Mouse (Mus musculus) kidney, embryonic 15.5 days (tissue): ENCODE results near the gene Lgi1. TPM values are rescaled to one million over a fixed set of nuclear protein-coding genes. Genes with fewer than 3 reads are reported as not detected.

Experiments
- ATAC-seq: fragments of 200-750 bp; cut with Nextera tagmentation; replicated peaks from 2 replicates; pipeline ENCODE4 v1.8.0; 2017; ENCODE audit warnings: moderate TSS enrichment; ENCODE audit not compliant: low FRiP score
- H3K27ac ChIP-seq: fragments of 300-500 bp; sonication (generic); 2 replicates; pipeline ENCODE4 v1.5.1; 2015; ENCODE audit warnings: mild to moderate bottlenecking, inconsistent platforms
- H3K27me3 ChIP-seq: fragments of 300-500 bp; sonication (generic); 2 replicates; pipeline ENCODE4 v1.6.1; 2015; ENCODE audit warnings: inconsistent platforms
- H3K36me3 ChIP-seq: fragments of 300-500 bp; sonication (generic); 2 replicates; pipeline ENCODE4 v1.6.1; 2015; ENCODE audit warnings: inconsistent platforms
- H3K4me1 ChIP-seq: fragments of 300-500 bp; sonication (generic); 2 replicates; pipeline ENCODE4 v1.6.1; 2015; ENCODE audit warnings: inconsistent platforms
- H3K4me2 ChIP-seq: fragments of 300-500 bp; sonication (generic); 2 replicates; pipeline ENCODE4 v1.6.1; 2015; ENCODE audit warnings: moderate library complexity, mild to moderate bottlenecking, inconsistent platforms
- H3K4me3 ChIP-seq: fragments of 300-500 bp; sonication (generic); replicated peaks from 2 replicates; pipeline ENCODE4 v1.5.1; 2015; ENCODE audit warnings: mild to moderate bottlenecking, inconsistent platforms
- H3K9ac ChIP-seq: fragments of 300-500 bp; sonication (generic); 2 replicates; pipeline ENCODE4 v1.6.1; 2015; ENCODE audit warnings: mild to moderate bottlenecking, inconsistent platforms
- H3K9me3 ChIP-seq: fragments of 300-500 bp; sonication (generic); replicated peaks from 2 replicates; pipeline ENCODE4 v1.6.1; 2016; ENCODE audit warnings: inconsistent platforms
- WGBS: fragments of 180-500 bp; shearing (Covaris S2); methylation state at CpG from one replicate; pipeline ENCODE4 v1.1.7; 2015; ENCODE audit warnings: mixed read lengths; 5-methylcytosine and 5-hydroxymethylcytosine counted together
- polyA plus RNA-seq: library from polyadenylated mRNA; unstranded; fragments of >200 nt; fragmentation: Nextera tagmentation; extraction: Ambion mirVana; gene quantifications from 2 replicates; pipeline ENCODE4 v1.2.1, GENCODE M21; 2015

Gene Lgi1
- polyA plus RNA-seq, 1 experiment from 2014 or later = 2.8 TPM

GRCm38 (mm10) chr19:38332245-38332644, 67.9 kb downstream of the Lgi1 start:
- H3K4me1 ChIP-seq = peaks cover 7% of the 10 kb centered on the region; the same call in 1 of the 2 replicates
- H3K9me3 ChIP-seq = no peaks in the 10 kb centered on the region
- H3K4me3 ChIP-seq = no peak overlapping the region
- no peak overlapping the region for H3K4me2 ChIP-seq
- WGBS = 55% methylated on average over 2 of the region's 2 CpGs
- no peak for ATAC-seq
- no peaks in the 10 kb centered on the region for H3K36me3 ChIP-seq
- H3K27me3 ChIP-seq = peaks cover 21% of the 10 kb centered on the region
- no peak overlapping the region for H3K27ac ChIP-seq
- H3K9ac ChIP-seq = no peak overlapping the region

- no peak overlapping the region for H3K4me2 ChIP-seq
- ATAC-seq = no peak
- H3K4me3 ChIP-seq = no peak overlapping the region
- peaks cover 25% of the 10 kb centered on the region for H3K27me3 ChIP-seq
- H3K36me3 ChIP-seq = no peaks in the 10 kb centered on the region
- no peaks in the 10 kb centered on the region for H3K9me3 ChIP-seq
- H3K27ac ChIP-seq = no peak overlapping the region
- peaks cover 7% of the 10 kb centered on the region; the same call in 1 of the 2 replicates for H3K4me1 ChIP-seq
- no peak overlapping the region for H3K9ac ChIP-seq
- 83% methylated on average over 3 of the region's 3 CpGs for WGBS
These were observed 68.5 kb downstream of the Lgi1 start for GRCm38 (mm10) chr19:38332820-38333219.

- ATAC-seq = no peak
- H3K4me1 ChIP-seq = peaks cover 22% of the 10 kb centered on the region
- no peaks in the 10 kb centered on the region for H3K36me3 ChIP-seq
- no peak overlapping the region for H3K4me3 ChIP-seq
- 68% methylated on average over 3 of the region's 3 CpGs for WGBS
- H3K9ac ChIP-seq = no peak overlapping the region
- no peak overlapping the region for H3K27ac ChIP-seq
- H3K4me2 ChIP-seq = no peak overlapping the region
- peaks cover 26% of the 10 kb centered on the region for H3K27me3 ChIP-seq
- no peaks in the 10 kb centered on the region for H3K9me3 ChIP-seq
These were observed 72.2 kb downstream of the Lgi1 start for GRCm38 (mm10) chr19:38336553-38336952.

GRCm38 (mm10) chr19:38337332-38337731, 73.0 kb downstream of the Lgi1 start:
- no peak for ATAC-seq
- H3K9me3 ChIP-seq = no peaks in the 10 kb centered on the region
- WGBS = 67% methylated on average over 3 of the region's 3 CpGs
- no peaks in the 10 kb centered on the region for H3K36me3 ChIP-seq
- H3K9ac ChIP-seq = no peak overlapping the region
- H3K27ac ChIP-seq = no peak overlapping the region
- H3K4me1 ChIP-seq = peaks cover 15% of the 10 kb centered on the region
- H3K4me2 ChIP-seq = no peak overlapping the region
- H3K27me3 ChIP-seq = peaks cover 26% of the 10 kb centered on the region
- no peak overlapping the region for H3K4me3 ChIP-seq

GRCm38 (mm10) chr19:38339734-38340133, 75.4 kb downstream of the Lgi1 start:
- Histone ChIP-seq H3K4me3 (no peak overlapping the region), H3K4me2 (no peak overlapping the region), H3K9ac (no peak overlapping the region), H3K4me1 (peaks cover 15% of the 10 kb centered on the region), H3K36me3 (no peaks in the 10 kb centered on the region), H3K27me3 (peaks cover 31% of the 10 kb centered on the region), H3K27ac (0 out of 2 replicates have a peak overlapping the region, but pooled peaks have one; percentile 1), H3K9me3 (no peaks in the 10 kb centered on the region)
- ATAC-seq = peak; percentile 89
- 17% methylated on average over 3 of the region's 3 CpGs for WGBS

- no peak for ATAC-seq
- H3K27ac ChIP-seq = no peak overlapping the region
- peaks cover 18% of the 10 kb centered on the region for H3K4me1 ChIP-seq
- H3K36me3 ChIP-seq = no peaks in the 10 kb centered on the region
- H3K4me2 ChIP-seq = no peak overlapping the region
- WGBS = 82% methylated on average over 1 of the region's 1 CpGs
- no peak overlapping the region for H3K9ac ChIP-seq
- 0 out of 2 replicates have a peak, but pooled peaks cover 7% of the 10 kb centered on the region for H3K9me3 ChIP-seq
- H3K4me3 ChIP-seq = no peak overlapping the region
- peaks cover 16% of the 10 kb centered on the region; the same call in 1 of the 2 replicates for H3K27me3 ChIP-seq
These were observed 78.9 kb downstream of the Lgi1 start for GRCm38 (mm10) chr19:38343246-38343645.

- Histone ChIP-seq H3K4me2 (0 out of 2 replicates have a peak overlapping the region, but pooled peaks have one; percentile 5), H3K27me3 (peaks cover 29% of the 10 kb centered on the region), H3K4me3 (no peak overlapping the region), H3K9me3 (0 out of 2 replicates have a peak, but pooled peaks cover 7% of the 10 kb centered on the region), H3K36me3 (no peaks in the 10 kb centered on the region), H3K4me1 (0 out of 2 replicates have a peak, but pooled peaks cover 4% of the 10 kb centered on the region), H3K9ac (no peak overlapping the region), H3K27ac (peak overlapping the region; percentile 48)
- WGBS = 33% methylated on average over 13 of the region's 13 CpGs
- ATAC-seq = no peak
These were observed 84.1 kb downstream of the Lgi1 start for GRCm38 (mm10) chr19:38348271-38349012.

GRCm38 (mm10) chr19:38349013-38349341, 84.6 kb downstream of the Lgi1 start:
- Histone ChIP-seq H3K4me2 (no peak overlapping the region), H3K27ac (peak overlapping the region; percentile 48; the same call in 1 of the 2 replicates), H3K27me3 (peaks cover 31% of the 10 kb centered on the region), H3K9me3 (0 out of 2 replicates have a peak, but pooled peaks cover 7% of the 10 kb centered on the region), H3K9ac (no peak overlapping the region), H3K4me1 (0 out of 2 replicates have a peak, but pooled peaks cover 4% of the 10 kb centered on the region), H3K36me3 (no peaks in the 10 kb centered on the region), H3K4me3 (no peak overlapping the region)
- 72% methylated on average over 5 of the region's 5 CpGs for WGBS
- no peak for ATAC-seq

- WGBS = 81% methylated on average over 2 of the region's 2 CpGs
These were observed 86.9 kb downstream of the Lgi1 start for GRCm38 (mm10) chr19:38351202-38351601.

GRCm38 (mm10) chr19:38351728-38352127, 87.4 kb downstream of the Lgi1 start:
- H3K36me3 ChIP-seq = no peaks in the 10 kb centered on the region
- H3K4me3 ChIP-seq = no peak overlapping the region
- no peak overlapping the region for H3K27ac ChIP-seq
- H3K27me3 ChIP-seq = peaks cover 29% of the 10 kb centered on the region
- no peaks in the 10 kb centered on the region for H3K9me3 ChIP-seq
- WGBS = 88% methylated on average over 3 of the region's 3 CpGs
- no peak overlapping the region for H3K9ac ChIP-seq
- no peak for ATAC-seq
- H3K4me2 ChIP-seq = no peak overlapping the region
- 0 out of 2 replicates have a peak, but pooled peaks cover 4% of the 10 kb centered on the region for H3K4me1 ChIP-seq

More at GRCm38 (mm10) chr19:38351202-38351601, 86.9 kb downstream of the Lgi1 start:
- no peak overlapping the region for H3K4me2 ChIP-seq
- no peak for ATAC-seq
- H3K9me3 ChIP-seq = no peaks in the 10 kb centered on the region
- H3K9ac ChIP-seq = no peak overlapping the region
- H3K27ac ChIP-seq = no peak overlapping the region
- peaks cover 29% of the 10 kb centered on the region for H3K27me3 ChIP-seq
- no peaks in the 10 kb centered on the region for H3K36me3 ChIP-seq
- H3K4me1 ChIP-seq = 0 out of 2 replicates have a peak, but pooled peaks cover 4% of the 10 kb centered on the region
- H3K4me3 ChIP-seq = no peak overlapping the region

- no peak; the same call in 1 of the 2 replicates for ATAC-seq
- Histone ChIP-seq H3K36me3 (no peaks in the 10 kb centered on the region), H3K4me3 (no peak overlapping the region)
These were observed 88.3 kb downstream of the Lgi1 start for GRCm38 (mm10) chr19:38352495-38353130.

GRCm38 (mm10) chr19:38354279-38354678, 89.9 kb downstream of the Lgi1 start:
- Histone ChIP-seq H3K9ac (no peak overlapping the region), H3K27ac (no peak overlapping the region), H3K9me3 (no peaks in the 10 kb centered on the region), H3K4me3 (no peak overlapping the region), H3K27me3 (peaks cover 23% of the 10 kb centered on the region), H3K36me3 (no peaks in the 10 kb centered on the region), H3K4me2 (no peak overlapping the region), H3K4me1 (no peaks in the 10 kb centered on the region)
- ATAC-seq = no peak
- 86% methylated on average over 1 of the region's 1 CpGs for WGBS

More at GRCm38 (mm10) chr19:38352495-38353130, 88.3 kb downstream of the Lgi1 start:
- H3K4me1 ChIP-seq = 0 out of 2 replicates have a peak, but pooled peaks cover 4% of the 10 kb centered on the region
- H3K9me3 ChIP-seq = no peaks in the 10 kb centered on the region
- H3K27me3 ChIP-seq = peaks cover 29% of the 10 kb centered on the region
- H3K9ac ChIP-seq = no peak overlapping the region
- WGBS = 45% methylated on average over 6 of the region's 6 CpGs
- H3K4me2 ChIP-seq = no peak overlapping the region
- no peak overlapping the region for H3K27ac ChIP-seq
